Mouse (Mus musculus) embryonic stem cell, embryonic (primary cell): ENCODE measurements at regions not wholly inside any gene's neighbourhood (a gene's known extent, or its start where the extent isn't known, plus 50 kb on each side); places are given as distances from the start of the nearest gene placed in this dataset.

Experiments used
- CTCF ChIA-PET, 4 experiments: fragments of 300-600 bp in 2 of 4; fragments of 350-600 bp in 2 of 4; sonication (Branson Sonifier 250); formaldehyde crosslinking; loops; one replicate each; lab custom pipeline; 2022; ENCODE audit warnings: inconsistent platforms in 2 of 4; lab: Charles Lee
- POLR2A ChIA-PET, 4 experiments: fragments of 300-600 bp in 2 of 4; fragments of 350-600 bp in 2 of 4; sonication (Branson Sonifier 250); formaldehyde crosslinking; loops; one replicate each; lab custom pipeline; 2022; ENCODE audit warnings: antibody characterized with exemption in 4 of 4, inconsistent platforms in 1 of 4; lab: Charles Lee

DNA sequence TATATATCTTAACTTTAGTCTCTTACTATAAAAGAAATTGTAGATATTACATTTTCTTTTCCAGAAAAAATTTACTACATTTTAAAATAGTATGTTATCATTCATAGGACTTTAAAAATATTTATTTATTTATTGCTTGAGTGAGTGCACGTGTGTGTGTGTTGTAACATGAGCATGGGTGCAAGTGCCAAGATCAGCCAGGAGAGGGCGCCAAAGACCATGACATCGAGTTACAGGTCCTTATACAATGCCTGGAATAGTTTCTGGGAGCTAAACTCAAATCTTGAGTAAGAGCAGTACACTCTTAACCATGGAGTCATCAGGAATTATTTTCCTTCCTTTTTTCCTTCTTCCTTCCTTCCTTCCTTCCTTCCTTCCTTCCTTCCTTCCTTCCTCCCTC, 185.4 kb upstream of the Mageb4 start:
- POLR2A ChIA-PET, result no interaction called here
- CTCF ChIA-PET, result interaction anchor here in 1 of 4 experiments (0.7 kb wide), 1 partner anchor 499 kb away, joined by 3 read pairs; no protein-coding TSS in a partner anchor
